Mouse (Mus musculus): Measurements from ENCODE around the gene Serpina1d.
"Not testable (repeated sequence)": the region's sequence is repeated elsewhere in the genome, so short reads cannot be mapped to it uniquely, and the experiment has no call there.

Serpina1d gene

GRCm38 (mm10) chr12:103773246-103773851, at the start of gene Serpina1d:
Gene Serpina1d (minus strand): TSS chr12:103773592.
- DNase-seq: not testable (repeated sequence)

- DNase-seq: peak in 1 of 2 experiments; percentile 47
Measured at GRCm38 (mm10) chr12:103770597-103770996, 2.8 kb downstream of the Serpina1d start.

- DNase-seq: not testable (repeated sequence)
Measured at GRCm38 (mm10) chr12:103763083-103763482, 10.3 kb downstream of the Serpina1d start.

- DNase-seq: not testable (repeated sequence)
Measured at GRCm38 (mm10) chr12:103760316-103760715, 13.1 kb downstream of the Serpina1d start.

- DNase-seq: not testable (repeated sequence)
Measured at GRCm38 (mm10) chr12:103745957-103746356, 27.4 kb downstream of the Serpina1d start.

- not testable (repeated sequence) for DNase-seq
Measured at GRCm38 (mm10) chr12:103737791-103738580, 35.4 kb downstream of the Serpina1d start.

- DNase-seq: not testable (repeated sequence)
Measured at GRCm38 (mm10) chr12:103735566-103735965, 37.8 kb downstream of the Serpina1d start.

- not testable (repeated sequence) for DNase-seq
Measured at GRCm38 (mm10) chr12:103735101-103735500, 38.3 kb downstream of the Serpina1d start.
